Mouse (Mus musculus): Measurements from ENCODE around the gene Ranbp3.

GRCm38 (mm10) chr17:56740118-56740787 lies 67.2 kb downstream of the Ranbp3 start:
- no peak for TF ChIP-seq EP300 (IDR thresholded peaks at IDR 0.05; ENCODE audit: low read depth)
- no peak for TF ChIP-seq CTCF (IDR thresholded peaks at IDR 0.05; ENCODE audit: low read depth)

Measured in liver, postnatal 0 days (tissue).